Mouse (Mus musculus) kidney, postnatal 10 days (tissue): Measurements from ENCODE around the gene Aldh9a1.
A peak's percentile ranks its signal among the peaks of the same experiment; 100 is the strongest.

ENCODE experiments used
- DNase-seq: peaks from one replicate; pipeline ENCODE4 v3.0.0; 2021; ENCODE audit warnings: mixed read lengths

The Aldh9a1 gene

DNA sequence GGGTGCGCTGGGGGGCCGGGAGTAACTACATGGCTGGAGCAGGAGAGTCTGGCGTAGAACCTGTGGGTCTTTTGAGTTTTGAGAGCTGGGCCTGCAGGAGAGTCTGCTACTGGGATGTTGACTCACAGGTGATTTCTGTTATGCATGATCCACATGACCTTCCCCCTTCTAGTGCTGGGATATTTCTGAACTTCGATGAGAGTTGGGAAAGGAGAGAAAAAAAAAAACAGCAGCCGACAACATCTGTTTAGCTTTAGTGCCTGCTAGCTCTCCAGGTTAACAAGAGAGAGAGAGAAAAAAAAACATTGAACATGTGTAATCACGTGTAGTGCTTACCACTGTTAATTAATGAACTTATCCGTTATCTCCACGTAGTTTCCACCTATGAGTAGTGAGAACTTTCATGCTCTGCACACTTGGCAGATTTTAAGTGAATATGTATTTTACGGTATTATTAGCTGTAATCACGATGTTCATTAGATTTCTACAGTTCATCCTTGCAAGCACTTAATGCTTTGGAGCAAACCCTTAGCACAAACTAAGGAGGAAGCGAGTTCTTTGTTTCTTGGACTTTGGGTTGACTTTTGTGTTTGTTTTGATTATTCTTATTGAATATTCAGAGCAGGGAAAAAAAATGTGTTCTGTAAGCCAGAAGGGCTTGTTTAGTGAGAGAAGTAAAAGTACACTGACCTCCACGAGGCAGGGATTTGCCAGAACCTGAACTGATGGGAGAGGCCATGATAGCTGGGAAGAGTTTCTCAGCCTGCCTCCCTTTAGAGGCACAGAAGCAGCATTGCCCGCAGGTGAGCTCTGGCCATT, 1.0 kb downstream of the Aldh9a1 start:
- no peak for DNase-seq

DNA sequence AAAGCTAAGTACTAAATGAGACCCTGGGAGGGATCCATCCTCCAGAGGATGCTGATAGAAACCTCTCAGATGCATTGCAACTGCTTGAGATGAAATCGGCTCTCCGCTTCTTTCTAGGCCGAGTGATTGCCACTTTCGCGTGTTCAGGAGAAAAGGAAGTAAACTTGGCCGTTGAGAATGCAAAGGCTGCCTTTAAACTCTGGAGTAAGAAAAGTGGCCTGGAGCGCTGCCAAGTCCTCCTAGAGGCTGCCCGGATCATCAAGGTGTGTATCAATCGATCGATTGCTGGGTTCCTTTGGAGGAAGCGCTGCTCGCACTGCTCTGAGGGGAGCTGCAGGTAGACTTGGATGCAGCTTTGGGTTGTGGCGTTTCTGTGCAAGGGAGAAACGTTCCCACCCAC, 2.6 kb downstream of the Aldh9a1 start:
- peak; percentile 29 for DNase-seq

DNA sequence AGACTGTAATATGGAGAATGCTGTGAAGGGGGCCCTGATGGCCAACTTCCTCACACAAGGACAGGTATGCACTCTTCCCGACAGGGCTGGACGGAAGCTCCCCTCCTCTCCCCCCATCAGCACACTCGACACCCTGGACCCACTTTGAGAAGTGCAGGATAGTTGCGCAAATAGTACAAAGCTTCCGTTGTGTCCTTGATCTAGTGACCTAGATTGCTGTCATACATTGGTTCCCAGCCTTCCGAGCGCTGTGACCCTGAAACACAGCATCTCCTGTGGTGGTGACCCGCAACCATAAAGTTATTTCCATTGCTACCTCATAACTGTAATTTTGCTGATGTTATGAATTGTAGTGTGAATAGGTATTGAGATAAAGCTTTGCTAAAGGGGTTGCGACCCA, 7.6 kb downstream of the Aldh9a1 start:
- no peak for DNase-seq

DNA sequence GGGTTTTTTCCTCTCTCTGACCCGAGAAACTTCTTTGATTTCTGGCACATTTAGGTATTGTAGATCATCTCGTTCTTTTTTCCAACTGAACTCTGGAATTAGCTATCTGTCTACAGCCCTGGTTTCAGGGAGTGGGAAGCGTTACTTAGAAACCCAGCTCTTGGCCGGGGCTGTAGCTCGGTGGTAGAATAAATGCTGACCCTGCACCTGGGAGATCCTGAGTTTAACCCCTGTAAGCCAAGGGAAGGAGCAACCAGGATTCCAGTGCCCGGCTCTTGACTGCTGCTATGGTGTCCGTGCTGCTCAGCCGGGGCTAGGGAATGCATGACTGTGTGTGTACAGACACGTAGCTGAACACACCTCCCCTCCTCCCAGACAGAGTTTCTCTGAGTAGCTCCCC, 8.9 kb downstream of the Aldh9a1 start:
- DNase-seq: no peak

DNA sequence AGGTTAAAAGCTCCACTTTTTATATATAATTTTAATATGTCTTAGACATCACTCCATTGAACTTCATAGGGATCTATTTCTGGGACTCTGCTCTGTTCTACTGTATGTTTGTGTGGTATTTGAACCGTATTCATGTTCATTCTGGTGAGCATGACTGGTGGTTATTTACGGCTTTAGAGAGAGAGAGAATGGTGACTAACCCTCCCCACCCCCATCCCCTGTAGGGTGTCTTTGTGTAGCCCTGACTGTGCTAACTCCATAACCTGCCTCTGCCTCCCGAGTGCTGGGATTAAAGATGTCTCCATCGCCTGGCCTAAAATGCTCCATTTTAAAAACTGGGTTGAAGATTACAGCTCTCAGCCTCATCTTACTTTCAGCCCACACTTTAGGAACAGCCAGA, 10.5 kb downstream of the Aldh9a1 start:
- no peak for DNase-seq

DNA sequence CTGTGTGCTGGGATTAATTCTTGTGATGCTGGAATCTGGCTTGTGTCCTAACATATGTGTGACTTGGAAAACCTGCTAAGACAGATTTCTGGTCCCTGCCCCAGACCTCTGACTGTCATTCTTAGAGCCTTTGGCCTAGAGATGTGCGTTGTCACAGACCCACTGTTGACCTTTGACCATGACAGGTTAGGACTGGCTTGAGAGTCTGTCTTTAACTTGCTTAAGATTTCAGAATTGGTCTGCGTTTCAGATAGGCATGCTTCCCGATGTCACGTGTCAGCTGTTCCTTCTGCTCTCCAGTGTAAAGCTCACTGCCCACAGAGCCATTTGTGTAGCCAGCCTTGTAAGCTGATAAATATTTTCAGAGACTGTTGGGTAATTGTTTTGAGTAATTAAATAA, 13.0 kb downstream of the Aldh9a1 start:
- peak; percentile 29 for DNase-seq

DNA sequence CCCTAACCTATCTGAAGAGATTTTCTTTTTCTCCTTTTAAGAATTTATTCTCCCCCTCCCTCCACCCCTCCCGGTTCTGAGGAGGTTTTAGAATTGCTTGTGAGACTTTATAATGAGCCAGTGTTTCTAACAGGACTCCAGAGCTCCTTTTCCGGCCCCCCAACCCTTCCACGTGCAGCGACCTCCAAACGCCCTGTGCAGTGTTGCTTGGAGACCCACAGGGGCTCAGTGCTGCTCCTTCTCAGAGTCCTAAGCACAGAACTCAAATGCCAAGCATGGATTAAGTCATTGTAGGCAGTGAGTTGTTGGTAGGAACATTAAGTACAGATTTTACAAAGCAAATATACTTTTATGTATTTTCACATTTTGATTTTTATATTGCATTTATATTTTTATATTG, 13.5 kb downstream of the Aldh9a1 start:
- no peak for DNase-seq

DNA sequence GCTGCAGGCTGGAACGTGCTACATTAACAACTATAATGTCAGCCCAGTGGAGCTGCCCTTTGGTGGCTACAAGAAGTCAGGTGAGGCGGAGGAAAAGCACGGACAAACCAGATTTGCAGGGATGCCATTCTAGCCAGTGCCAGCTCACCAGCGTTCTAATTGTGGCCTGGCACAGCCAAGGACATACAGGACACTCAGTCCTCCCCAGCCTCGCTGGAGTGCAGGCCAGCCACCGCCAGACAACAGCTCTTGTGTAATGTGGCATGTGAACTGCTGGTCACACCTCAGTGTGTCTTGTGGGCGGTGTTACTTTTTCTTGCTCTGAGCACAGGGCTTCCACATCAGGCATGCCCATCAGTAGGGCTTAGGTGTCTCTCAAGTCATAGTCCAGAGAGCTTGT, 16.0 kb downstream of the Aldh9a1 start:
- peak; percentile 51 for DNase-seq

DNA sequence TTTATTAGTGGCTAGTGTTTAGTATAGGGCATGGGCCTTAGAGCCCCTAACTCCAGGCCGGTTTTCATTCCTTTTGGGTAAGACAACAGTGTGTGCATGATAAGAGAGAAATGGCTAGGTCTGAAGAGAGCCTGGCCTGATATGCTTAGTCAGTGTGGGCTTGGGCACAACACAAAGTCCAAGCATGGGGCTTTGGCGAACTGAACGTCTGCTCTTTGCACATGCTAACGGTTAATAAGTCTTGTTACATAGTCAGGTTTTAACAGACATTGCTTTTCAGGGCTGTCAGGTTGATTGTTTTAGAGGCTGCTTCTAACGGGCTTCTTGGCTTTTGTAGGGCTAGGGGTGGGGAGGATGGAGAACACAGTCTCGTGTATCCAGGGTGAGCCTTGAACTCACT, 16.8 kb downstream of the Aldh9a1 start:
- no peak for DNase-seq

DNA sequence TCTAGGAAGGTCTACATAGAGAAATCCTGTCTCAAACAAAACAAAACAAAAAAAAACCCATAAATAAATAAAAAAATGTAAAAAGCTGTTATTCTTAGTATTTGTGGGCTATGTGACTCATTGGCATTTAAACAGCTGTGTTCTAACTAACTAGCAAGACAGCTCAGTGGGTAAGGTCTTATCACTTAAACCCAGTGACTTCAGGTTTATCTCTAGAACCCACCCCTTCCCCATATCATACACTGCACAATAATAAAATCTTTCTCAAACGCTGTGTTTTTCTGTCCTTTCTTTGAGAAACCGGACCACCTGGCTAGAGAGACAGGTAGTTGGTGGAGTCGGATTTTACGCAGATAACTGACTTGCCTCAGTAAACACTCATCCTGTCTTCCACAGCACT, 18.2 kb downstream of the Aldh9a1 start:
- no peak for DNase-seq

DNA sequence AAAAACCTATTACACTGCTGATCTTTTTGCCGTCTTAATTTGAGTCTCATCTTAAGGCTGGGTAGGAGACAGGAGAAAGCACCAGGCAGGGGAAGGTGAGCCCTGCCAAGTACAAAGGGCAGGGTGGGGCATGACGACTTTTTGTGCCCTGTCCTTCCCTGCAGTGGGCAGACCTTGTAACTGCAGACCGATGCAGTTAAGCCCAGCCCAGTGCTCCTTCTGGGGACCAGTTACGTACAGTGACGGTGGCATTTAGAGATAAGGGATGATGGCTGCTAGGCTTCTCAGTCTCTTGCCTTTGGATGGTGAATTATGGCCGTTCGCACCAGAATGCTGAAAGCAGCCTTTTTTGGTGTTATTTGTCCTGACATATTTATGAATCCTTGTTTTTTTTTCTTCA, 18.7 kb downstream of the Aldh9a1 start:
- DNase-seq: no peak

DNA sequence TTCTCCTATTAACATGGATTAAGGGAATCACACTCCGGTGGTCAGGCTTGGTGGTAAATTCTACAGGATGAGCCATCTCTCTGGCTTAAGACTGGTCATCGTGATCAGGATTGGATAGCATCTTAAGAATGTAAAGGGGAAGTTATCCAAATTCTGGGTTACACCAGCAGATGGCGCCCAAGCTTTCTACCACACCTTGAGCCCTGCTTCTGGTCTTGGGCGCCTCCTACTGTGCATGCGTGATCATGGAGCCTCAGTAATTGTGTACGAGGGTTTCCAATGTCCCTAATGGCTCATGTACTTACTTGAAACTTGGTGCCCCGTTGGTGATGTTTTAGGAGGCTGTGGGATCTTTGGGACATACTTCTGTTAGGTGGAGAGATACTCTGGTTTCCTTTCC, 20.1 kb downstream of the Aldh9a1 start:
- peak; percentile 94 for DNase-seq

DNA sequence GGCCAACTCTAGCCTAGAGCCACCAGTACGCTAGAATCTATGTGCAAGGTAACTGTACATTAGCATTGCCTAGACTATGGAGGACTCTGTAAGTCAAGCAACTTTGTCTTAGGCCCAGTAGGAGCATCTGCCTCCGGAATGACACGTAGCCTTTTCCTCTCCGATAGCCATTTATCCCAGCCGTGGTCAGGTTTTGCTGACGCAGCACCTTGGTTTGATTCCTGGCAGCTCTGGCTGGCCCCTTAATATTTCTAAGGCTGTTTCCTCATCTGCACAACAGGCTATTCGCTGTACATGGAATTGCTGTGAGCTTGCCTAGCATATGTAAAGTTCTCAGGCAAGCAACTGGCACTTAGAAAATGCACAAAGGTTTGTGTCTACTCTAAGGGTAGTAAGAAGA, 22.9 kb downstream of the Aldh9a1 start:
- no peak for DNase-seq

DNA sequence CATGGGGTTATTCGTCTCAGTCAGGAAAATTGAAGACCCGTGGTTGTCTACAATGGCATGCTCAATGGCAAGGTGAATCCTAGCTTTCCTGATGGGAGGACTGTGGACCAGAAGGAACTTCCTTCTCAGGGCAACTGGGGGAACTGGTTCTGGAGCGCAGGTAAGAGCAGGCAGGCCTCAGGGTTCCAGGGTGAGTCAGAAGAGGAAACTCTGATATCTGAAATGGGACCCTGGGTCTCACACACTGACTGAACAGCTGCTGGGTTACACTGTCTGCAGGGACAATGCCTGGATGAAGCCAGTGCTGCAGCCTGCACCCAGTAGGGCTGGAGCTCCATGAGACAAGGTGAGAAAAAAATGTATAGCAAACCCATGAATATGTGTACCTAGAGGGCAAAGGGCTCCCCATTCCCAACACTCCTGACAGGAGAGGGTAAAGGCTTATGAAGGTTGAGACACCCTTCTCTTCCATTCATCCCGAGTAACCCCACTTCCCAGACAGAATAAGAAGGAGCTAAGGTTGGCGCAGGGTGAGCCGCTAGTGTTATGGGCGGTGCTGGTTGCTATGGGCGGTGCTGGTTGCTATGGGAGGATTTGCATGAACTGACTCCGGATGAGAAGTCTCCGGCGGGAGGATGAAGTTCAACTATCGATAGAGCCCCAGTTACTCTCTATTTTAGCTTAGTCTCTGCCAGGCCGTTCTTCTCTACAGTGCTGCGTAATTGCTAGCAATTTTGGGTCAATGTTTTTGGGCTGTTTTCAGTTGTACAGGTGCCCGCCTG, 24.4 kb downstream of the Aldh9a1 start:
- peak; percentile 85 for DNase-seq

DNA sequence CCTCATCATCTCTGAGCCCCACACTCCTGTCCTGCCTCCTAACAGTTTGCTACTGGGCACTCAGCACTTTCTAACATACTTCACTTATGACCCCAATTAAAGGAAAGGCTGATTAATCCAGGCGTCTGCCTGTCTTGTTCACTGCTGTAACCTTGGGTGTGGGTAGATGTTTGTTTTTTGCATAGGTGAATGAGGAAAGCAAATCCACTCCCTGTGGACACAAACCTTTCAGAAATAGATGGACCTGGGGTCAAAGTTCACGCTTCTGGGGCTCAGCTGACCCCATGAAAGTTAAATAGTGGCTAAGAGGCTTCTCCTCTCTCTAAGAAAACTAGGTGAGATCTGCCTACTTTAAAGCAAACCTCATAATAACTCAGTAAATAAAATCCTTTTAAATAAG, 25.2 kb downstream of the Aldh9a1 start:
- peak; percentile 54 for DNase-seq

DNA sequence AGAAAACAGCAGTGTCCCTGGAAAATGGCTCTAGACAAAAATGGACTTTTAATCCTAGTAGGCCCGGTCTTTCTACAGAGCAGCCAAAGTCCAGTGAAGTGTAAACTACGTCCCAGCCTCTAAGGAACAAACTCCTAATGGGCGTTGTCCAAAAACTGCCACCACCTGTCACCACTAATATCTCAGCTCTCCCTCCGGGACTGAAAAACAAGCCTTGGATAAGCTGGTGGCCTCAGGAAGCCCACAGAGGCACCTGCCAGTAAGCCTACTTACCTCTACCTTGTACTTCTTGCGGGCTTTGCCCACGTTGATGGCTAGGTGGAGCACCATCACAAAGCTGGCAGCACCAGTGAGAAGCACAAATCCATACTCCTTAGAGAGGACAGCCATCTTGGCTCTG, 28.2 kb downstream of the Aldh9a1 start:
- no peak for DNase-seq

DNA sequence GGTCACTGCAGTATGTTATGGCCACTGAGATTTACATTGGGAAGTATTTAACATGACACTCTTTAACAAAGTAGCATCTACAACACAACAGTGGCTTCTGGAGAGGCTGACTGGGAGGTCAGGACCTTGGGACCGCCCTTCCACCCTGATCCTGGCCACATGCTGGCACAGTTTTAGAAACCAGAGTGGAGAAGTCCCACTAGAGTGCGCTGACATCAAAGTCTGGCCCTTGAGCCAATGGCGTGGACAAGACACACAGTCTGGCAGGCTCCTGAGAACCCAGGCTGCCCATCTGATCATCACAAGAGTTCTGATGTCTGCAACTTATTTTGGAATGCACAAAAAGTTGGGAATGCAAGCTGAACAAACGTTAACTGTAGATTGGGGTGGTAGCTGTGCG, 30.0 kb downstream of the Aldh9a1 start:
- DNase-seq: no peak

DNA sequence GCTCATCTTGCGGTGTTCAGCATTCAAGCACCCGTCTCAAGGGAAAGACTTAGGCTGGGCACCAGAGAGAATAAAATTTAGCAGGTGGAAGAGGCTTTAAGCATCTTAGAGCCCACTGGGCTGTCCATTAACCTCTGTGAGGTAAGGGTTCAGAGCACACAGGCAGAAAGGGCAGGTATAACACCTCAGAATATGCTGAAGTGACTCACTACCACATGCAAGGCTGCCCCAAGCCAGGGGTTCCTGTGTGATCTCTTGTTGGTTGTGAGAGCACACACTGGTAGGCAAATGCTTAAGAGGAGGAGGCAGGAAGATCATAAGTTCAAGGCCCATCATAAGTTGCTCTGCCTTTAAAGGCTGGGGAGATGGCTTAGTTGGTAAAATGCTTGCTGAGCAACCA, 30.4 kb downstream of the Aldh9a1 start:
- no peak for DNase-seq

DNA sequence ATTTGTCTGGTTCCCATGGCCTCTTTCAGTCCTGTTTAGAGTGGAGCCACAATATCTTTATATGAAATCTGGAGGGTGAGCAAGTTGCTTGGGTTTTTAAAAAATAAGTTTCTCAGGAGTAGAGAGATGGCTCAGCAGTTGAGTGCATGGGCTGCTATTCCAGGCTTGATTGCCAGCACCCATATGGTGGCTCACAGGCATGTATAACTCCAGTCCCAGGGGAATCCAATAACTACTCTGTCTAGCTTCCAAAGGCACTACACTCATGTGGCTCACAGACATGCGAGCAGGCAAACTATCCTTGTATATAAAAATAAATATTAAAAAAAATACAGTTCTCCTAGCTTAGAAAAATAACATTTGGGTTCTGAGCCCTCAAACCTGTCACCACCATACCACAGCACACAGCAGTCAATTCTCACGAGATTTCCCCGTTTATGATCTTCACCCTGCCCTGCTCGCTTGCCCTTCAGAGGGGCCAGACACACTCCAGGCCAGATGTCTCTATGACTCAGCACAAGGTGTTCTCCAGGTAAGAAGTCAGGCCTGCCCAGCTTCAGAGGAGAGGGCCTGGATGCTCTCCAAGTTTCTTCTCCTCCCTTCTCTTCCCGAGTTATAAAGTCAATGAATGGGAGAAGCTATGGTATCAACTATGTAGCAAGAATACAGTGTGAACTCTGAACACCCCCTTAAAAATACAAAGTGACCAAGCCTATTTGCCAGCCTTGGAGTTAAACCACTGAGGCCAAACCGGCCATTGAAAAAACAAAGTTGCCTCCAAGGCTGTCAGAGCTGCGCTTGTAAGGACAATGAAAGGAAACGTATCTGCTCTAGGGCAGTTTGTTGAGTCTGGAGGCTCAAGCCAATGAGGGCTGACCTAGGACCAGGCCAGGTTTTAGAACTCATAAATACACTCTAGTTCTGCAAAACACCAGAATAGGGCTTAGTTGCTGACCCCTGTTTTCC, 31.5 kb downstream of the Aldh9a1 start:
- no peak for DNase-seq

DNA sequence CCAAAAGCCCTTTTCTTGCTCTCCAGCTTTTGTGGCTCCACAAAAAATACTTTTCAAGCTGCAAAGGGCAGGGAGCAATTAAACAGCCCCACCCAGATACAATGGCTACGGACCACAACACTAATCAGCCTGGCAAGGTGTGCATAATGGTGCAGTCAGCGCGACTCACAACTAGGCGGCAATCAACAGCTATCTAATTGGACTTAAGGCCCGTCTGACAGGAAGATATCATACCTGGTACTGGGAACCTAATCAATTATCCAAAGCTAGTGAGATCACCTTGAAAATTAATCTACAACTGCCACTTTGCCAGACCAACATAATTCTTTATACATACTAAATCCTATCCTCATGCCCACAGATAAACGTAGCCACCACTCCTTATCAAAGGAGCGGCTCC, 32.5 kb downstream of the Aldh9a1 start:
- DNase-seq: no peak

DNA sequence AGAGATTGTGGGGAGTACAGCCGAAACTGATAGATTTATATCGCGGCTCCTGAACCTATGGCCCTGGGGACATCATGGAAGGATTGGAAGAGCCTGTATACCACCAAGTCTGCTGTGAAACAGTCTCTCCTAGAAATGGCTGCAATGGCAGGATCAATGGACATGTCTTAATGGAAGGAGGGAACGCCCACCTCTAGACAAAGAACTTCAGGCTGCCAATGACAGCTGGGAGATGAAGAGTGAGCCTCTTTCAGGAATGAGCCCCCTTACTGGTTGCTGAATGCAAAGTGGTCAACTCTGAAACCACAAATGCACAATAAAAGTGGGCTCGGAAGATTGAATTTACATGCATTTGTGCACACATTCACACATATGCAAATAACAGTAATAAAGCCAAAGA, 33.0 kb downstream of the Aldh9a1 start:
- no peak for DNase-seq

DNA sequence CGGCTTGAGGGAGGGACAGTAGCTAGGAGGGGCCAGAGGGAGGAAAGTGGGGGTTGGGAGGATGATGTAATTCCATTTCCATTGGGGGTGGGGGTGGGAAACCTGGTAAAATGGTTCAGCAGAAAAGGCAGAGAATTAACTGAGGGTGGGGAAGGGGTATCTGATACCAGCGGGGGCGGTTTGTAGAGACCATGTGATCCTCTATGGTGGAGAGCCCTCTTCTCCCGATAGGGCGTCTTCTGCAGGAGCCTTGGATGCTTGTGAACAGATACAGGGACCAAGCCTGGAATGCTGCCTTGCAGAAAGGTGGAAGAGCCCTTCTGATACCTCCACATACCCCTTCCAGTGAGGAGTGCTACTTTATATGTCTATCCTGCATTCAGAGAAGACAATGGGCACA, 33.4 kb downstream of the Aldh9a1 start:
- DNase-seq: no peak

DNA sequence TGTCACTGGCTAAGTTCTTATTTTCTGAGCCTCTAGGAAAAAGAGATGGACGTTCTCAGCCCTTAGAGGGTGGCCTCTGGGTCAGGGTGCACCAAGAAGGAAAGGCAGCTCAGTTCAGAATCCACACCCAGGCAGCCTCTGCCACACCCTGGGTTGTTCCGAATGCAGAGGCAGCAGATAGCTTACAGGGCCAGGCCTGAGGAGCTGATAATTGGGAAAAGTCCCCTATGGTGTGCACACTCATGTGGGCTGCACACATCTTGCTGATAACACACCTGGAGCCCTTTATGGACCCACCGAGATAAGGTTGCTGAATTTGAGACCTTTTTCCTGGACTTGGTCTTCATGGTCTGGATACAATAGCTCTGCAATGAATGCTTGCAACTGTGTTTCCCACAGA, 34.4 kb downstream of the Aldh9a1 start:
- no peak for DNase-seq
